Mouse (Mus musculus) lung, embryonic 14.5 days (tissue): ENCODE results near the gene Nol3. TPM values are rescaled to one million over a fixed set of nuclear protein-coding genes. Genes with fewer than 3 reads are reported as not detected.

ENCODE experiments used
- ATAC-seq: fragments of 200-750 bp; cut with Nextera tagmentation; 2 replicates; pipeline ENCODE4 v1.8.0; 2017; ENCODE audit warnings: mild to moderate bottlenecking, moderate TSS enrichment, moderate library complexity; ENCODE audit not compliant: insufficient read depth
- DNase-seq: peaks from one replicate; pipeline ENCODE4 v3.0.0-alpha.2; 2015
- H3K27ac ChIP-seq: fragments of 300-500 bp; sonication (generic); 2 replicates; pipeline ENCODE4 v1.5.1; 2014; ENCODE audit warnings: low read depth, mild to moderate bottlenecking, moderate library complexity
- H3K27me3 ChIP-seq: fragments of 300-500 bp; sonication (generic); 2 replicates; pipeline ENCODE4 v1.6.1; 2014; ENCODE audit warnings: low read length, control low read depth; ENCODE audit not compliant: insufficient read depth
- H3K36me3 ChIP-seq: fragments of 300-500 bp; sonication (generic); 2 replicates; pipeline ENCODE4 v1.6.1; 2014; ENCODE audit warnings: control low read depth; ENCODE audit not compliant: insufficient read depth
- H3K4me1 ChIP-seq: fragments of 300-500 bp; sonication (generic); 2 replicates; pipeline ENCODE4 v1.6.1; 2014; ENCODE audit warnings: antibody characterized with exemption, control low read depth; ENCODE audit not compliant: insufficient read depth
- H3K4me2 ChIP-seq: fragments of 300-500 bp; sonication (generic); 2 replicates; pipeline ENCODE4 v1.6.1; 2014; ENCODE audit warnings: mild to moderate bottlenecking
- H3K4me3 ChIP-seq: fragments of 300-500 bp; sonication (generic); 2 replicates; pipeline ENCODE4 v1.5.1; 2014; ENCODE audit warnings: low read depth, low read length
- H3K9ac ChIP-seq: fragments of 300-500 bp; sonication (generic); 2 replicates; pipeline ENCODE4 v1.6.1; 2014
- H3K9me3 ChIP-seq: fragments of 300-500 bp; sonication (generic); 2 replicates; pipeline ENCODE4 v1.6.1; 2016; ENCODE audit warnings: low read depth, low read length, control low read depth
- CTCF ChIP-seq: IDR thresholded peaks from 2 replicates; pipeline ENCODE4 v1.5.1; 2016; ENCODE audit warnings: antibody characterized with exemption, low read depth
- whole genome bisulfite sequencing: fragments of 180-500 bp; shearing (Covaris S2); extraction: QIAGEN DNeasy Blood & Tissue Kit; methylation state at CpG from one replicate; pipeline ENCODE4 v1.1.7; 2014; 5-methylcytosine and 5-hydroxymethylcytosine counted together
- polyA plus RNA-seq: library from polyadenylated mRNA; unstranded; fragments of >200 nt; fragmentation: Nextera tagmentation; extraction: Ambion mirVana; gene quantifications from 2 replicates; pipeline ENCODE4 v1.2.1, GENCODE M21; 2014

The Nol3 gene
- polyA plus RNA-seq, 1 experiment from 2014 or later, result 1.1 TPM

- DNase-seq, result peak; percentile 83
- Histone ChIP-seq H3K4me3 (no peak overlapping the region), H3K9me3 (no peaks in the 10 kb centered on the region), H3K9ac (no peak overlapping the region), H3K4me1 (peaks cover 3% of the 10 kb centered on the region; the same call in 1 of the 2 replicates), H3K4me2 (no peak overlapping the region), H3K36me3 (peaks cover 13% of the 10 kb centered on the region; the same call in 1 of the 2 replicates), H3K27me3 (peaks cover 36% of the 10 kb centered on the region), H3K27ac (no peak overlapping the region)
- peak; percentile 25; the same call in 1 of the 2 replicates for ATAC-seq
- TF ChIP-seq CTCF, result no peak
- whole genome bisulfite sequencing, result 51% methylated on average over 12 of the region's 12 CpGs
Observed at GRCm38 (mm10) chr8:105281821-105282220, 5.9 kb downstream of the Nol3 start.

- ATAC-seq (no peak), DNase-seq (no peak)
- Histone ChIP-seq H3K4me3 (no peak overlapping the region), H3K36me3 (peaks cover 13% of the 10 kb centered on the region; the same call in 1 of the 2 replicates), H3K9ac (no peak overlapping the region), H3K9me3 (no peaks in the 10 kb centered on the region), H3K27me3 (peaks cover 32% of the 10 kb centered on the region), H3K4me2 (no peak overlapping the region), H3K27ac (no peak overlapping the region), H3K4me1 (peaks cover 3% of the 10 kb centered on the region; the same call in 1 of the 2 replicates)
- no peak for TF ChIP-seq CTCF
- 77% methylated on average over 4 of the region's 4 CpGs for WGBS
Observed at GRCm38 (mm10) chr8:105282239-105282638, 6.3 kb downstream of the Nol3 start.

GRCm38 (mm10) chr8:105283074-105283473, 7.1 kb downstream of the Nol3 start:
- Histone ChIP-seq H3K36me3 (peaks cover 13% of the 10 kb centered on the region; the same call in 1 of the 2 replicates), H3K4me3 (no peak overlapping the region), H3K9me3 (no peaks in the 10 kb centered on the region), H3K27ac (no peak overlapping the region), H3K4me2 (no peak overlapping the region), H3K9ac (no peak overlapping the region), H3K4me1 (peaks cover 3% of the 10 kb centered on the region), H3K27me3 (peaks cover 23% of the 10 kb centered on the region)
- TF ChIP-seq CTCF, result peak; percentile 92
- DNase-seq (peak; percentile 81), ATAC-seq (peak; percentile 29)
- 32% methylated on average over 23 of the region's 23 CpGs for WGBS

- WGBS, result 44% methylated on average over 12 of the region's 12 CpGs
- Histone ChIP-seq H3K4me3 (no peak overlapping the region), H3K9ac (no peak overlapping the region), H3K4me2 (no peak overlapping the region), H3K27me3 (peaks cover 9% of the 10 kb centered on the region), H3K9me3 (no peaks in the 10 kb centered on the region), H3K4me1 (no peaks in the 10 kb centered on the region; the same call in 1 of the 2 replicates), H3K36me3 (peaks cover 11% of the 10 kb centered on the region; the same call in 1 of the 2 replicates), H3K27ac (no peak overlapping the region)
- DNase-seq, result no peak
- no peak for ATAC-seq
- no peak for TF ChIP-seq CTCF
Observed at GRCm38 (mm10) chr8:105285514-105285913, 9.6 kb downstream of the Nol3 start.

- Histone ChIP-seq H3K9me3 (no peaks in the 10 kb centered on the region), H3K4me1 (no peaks in the 10 kb centered on the region; the same call in 1 of the 2 replicates), H3K36me3 (peaks cover 4% of the 10 kb centered on the region; the same call in 1 of the 2 replicates), H3K27ac (no peak overlapping the region), H3K27me3 (peaks cover 13% of the 10 kb centered on the region), H3K4me3 (no peak overlapping the region), H3K4me2 (no peak overlapping the region), H3K9ac (no peak overlapping the region)
- DNase-seq, result no peak
- TF ChIP-seq CTCF, result 0 out of 2 replicates have a peak, but pooled peaks have one; percentile 18
- no peak for ATAC-seq
- 80% methylated on average over 4 of the region's 4 CpGs for WGBS
Observed at GRCm38 (mm10) chr8:105286907-105287306, 11.0 kb downstream of the Nol3 start.

- Histone ChIP-seq H3K4me2 (peak overlapping the region; percentile 84), H3K9me3 (no peaks in the 10 kb centered on the region), H3K4me1 (no peaks in the 10 kb centered on the region; the same call in 1 of the 2 replicates), H3K27ac (no peak overlapping the region), H3K36me3 (peaks cover 3% of the 10 kb centered on the region; the same call in 1 of the 2 replicates), H3K9ac (no peak overlapping the region), H3K27me3 (peaks cover 13% of the 10 kb centered on the region), H3K4me3 (no peak overlapping the region)
- DNase-seq, result no peak
- WGBS, result 85% methylated on average over 5 of the region's 5 CpGs
- TF ChIP-seq CTCF, result peak; percentile 17
- no peak for ATAC-seq
Observed at GRCm38 (mm10) chr8:105288231-105288630, 12.3 kb downstream of the Nol3 start.

GRCm38 (mm10) chr8:105288958-105289732, 13.2 kb downstream of the Nol3 start:
- DNase-seq, result peak; percentile 98
- peak; percentile 84 for ATAC-seq
- Histone ChIP-seq H3K4me2 (peak overlapping the region; percentile 84), H3K9ac (peak overlapping the region; percentile 54), H3K27ac (peak overlapping the region; percentile 75), H3K36me3 (no peaks in the 10 kb centered on the region), H3K9me3 (no peaks in the 10 kb centered on the region), H3K27me3 (peaks cover 13% of the 10 kb centered on the region), H3K4me3 (peak overlapping the region; percentile 51), H3K4me1 (no peaks in the 10 kb centered on the region; the same call in 1 of the 2 replicates)
- under 1% methylated on average over 53 of the region's 53 CpGs for WGBS
- peak; percentile 52; the same call in 1 of the 2 replicates for TF ChIP-seq CTCF
